ENCODE assay signal across 14 mouse cellular contexts in the genomic region with DNA sequence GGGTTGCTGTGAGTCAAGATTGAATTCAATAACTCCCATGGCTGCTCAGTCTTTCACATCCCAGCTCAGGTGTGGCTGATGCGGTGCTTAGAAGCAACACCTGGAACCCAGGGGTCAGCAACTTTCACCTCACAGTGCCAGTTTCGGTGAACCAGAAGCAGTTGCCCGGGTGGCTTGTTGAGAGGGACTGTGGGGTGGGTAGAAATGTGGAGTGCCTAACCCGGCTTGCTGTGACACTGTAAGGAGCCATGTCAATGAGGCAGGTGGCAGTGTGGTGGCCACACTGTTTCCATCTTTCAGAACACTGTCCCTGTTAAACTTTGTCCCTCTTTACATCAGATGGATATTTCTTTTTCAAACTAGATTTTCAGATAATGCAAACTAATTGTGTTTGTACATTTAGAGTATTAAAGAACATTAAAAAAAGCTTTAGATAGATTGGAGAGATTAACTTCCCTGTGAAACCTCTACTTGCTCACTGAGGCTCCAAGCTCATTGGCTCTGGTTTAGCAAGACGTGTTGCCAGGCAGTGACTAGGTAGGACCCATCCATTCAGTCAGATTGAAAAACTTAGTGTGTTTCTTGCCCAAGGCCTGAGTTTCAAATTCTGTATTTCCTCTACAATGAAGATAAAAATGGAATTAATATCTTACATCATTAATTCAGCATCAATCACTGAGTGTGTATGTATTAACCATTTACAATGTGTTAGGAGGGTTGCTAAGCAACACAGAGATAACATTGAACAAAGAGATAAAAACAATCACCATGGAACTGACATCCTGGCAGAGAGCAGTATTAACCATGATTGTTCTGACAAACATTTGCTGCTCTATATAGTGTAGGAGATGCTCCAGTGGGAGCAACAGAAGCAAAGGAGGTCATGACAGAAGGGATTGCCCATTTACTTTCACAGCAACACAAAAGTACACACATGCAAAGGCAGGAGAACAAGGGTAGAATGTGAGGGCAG.
DNase-seq lines count a peak whose midpoint lies in the region; ATAC-seq and TF ChIP-seq lines count a peak whose summit lies in the region.
"Had no signal": no experiment of that assay in that cellular context is flagged by ENCODE, and none has a peak within 500 bp of the region (broad histone marks: within the 10 kb centered on the region; RNA-seq: fewer than 3 reads in every experiment).

No protein-coding gene starts in this region.

- no peak for TF ChIP-seq CTCF in gastrocnemius, adult 2 months (IDR thresholded peaks at IDR 0.05)
- TF ChIP-seq CTCF in hindbrain, postnatal 0 days (IDR thresholded peaks at IDR 0.05; ENCODE audit: low read depth), result no peak

- intact Hi-C loops in gastrocnemius, adult 2 months (cut with DNase I), result no loop called here

- peak overlapping the region; percentile 32 for H3K27ac ChIP-seq in gastrocnemius, adult 2 months
- no peak overlapping the region for H3K27ac ChIP-seq in hindbrain, embryonic 13.5 days
- no peak overlapping the region for H3K27ac ChIP-seq in hindbrain, postnatal 0 days
- no peak overlapping the region for H3K27ac ChIP-seq in midbrain, embryonic 15.5 days
- H3K27ac ChIP-seq in midbrain, embryonic 13.5 days, result no peak overlapping the region
- H3K27ac ChIP-seq: embryonic facial prominence, embryonic 13.5 days; intestine, embryonic 15.5 days had no signal

- 79% methylated on average over 5 of the region's 5 CpGs for WGBS in hindbrain, embryonic 13.5 days
- WGBS in hindbrain, postnatal 0 days, result 83% methylated on average over 5 of the region's 5 CpGs
- 89% methylated on average over 5 of the region's 5 CpGs for WGBS in midbrain, embryonic 15.5 days
- 81% methylated on average over 5 of the region's 5 CpGs for WGBS in midbrain, embryonic 13.5 days

- no peaks in the 10 kb centered on the region for H3K9me3 ChIP-seq in hindbrain, embryonic 13.5 days
- H3K9me3 ChIP-seq in hindbrain, postnatal 0 days (ENCODE audit: low read length), result no peaks in the 10 kb centered on the region
- H3K9me3 ChIP-seq in midbrain, embryonic 15.5 days, result no peaks in the 10 kb centered on the region
- H3K9me3 ChIP-seq in midbrain, embryonic 13.5 days, result no peaks in the 10 kb centered on the region
- H3K9me3 ChIP-seq: embryonic facial prominence, embryonic 13.5 days; intestine, embryonic 15.5 days had no signal

- H3K36me3 ChIP-seq in hindbrain, embryonic 13.5 days, result no peaks in the 10 kb centered on the region
- no peaks in the 10 kb centered on the region for H3K36me3 ChIP-seq in hindbrain, postnatal 0 days (ENCODE audit: insufficient read depth, low read length)
- no peaks in the 10 kb centered on the region for H3K36me3 ChIP-seq in midbrain, embryonic 15.5 days (replicated peaks)
- H3K36me3 ChIP-seq in midbrain, embryonic 13.5 days, result no peaks in the 10 kb centered on the region
- H3K36me3 ChIP-seq: embryonic facial prominence, embryonic 13.5 days; intestine, embryonic 15.5 days had no signal

- peak; percentile 32; the same call in 1 of the 2 replicates for ATAC-seq in hindbrain, embryonic 13.5 days (ENCODE audit: low FRiP score)
- ATAC-seq in hindbrain, postnatal 0 days, result no peak
- ATAC-seq in midbrain, embryonic 15.5 days (replicated peaks), result peak; percentile 58
- ATAC-seq in midbrain, embryonic 13.5 days, result no peak
- ATAC-seq: intestine, embryonic 15.5 days had no signal

- H3K9ac ChIP-seq in hindbrain, embryonic 13.5 days, result no peak overlapping the region
- no peak overlapping the region for H3K9ac ChIP-seq in hindbrain, postnatal 0 days (replicated peaks; ENCODE audit: low read length)
- H3K9ac ChIP-seq in midbrain, embryonic 15.5 days, result no peak overlapping the region
- no peak overlapping the region for H3K9ac ChIP-seq in midbrain, embryonic 13.5 days (replicated peaks)
- H3K9ac ChIP-seq: embryonic facial prominence, embryonic 13.5 days; intestine, embryonic 15.5 days had no signal

- DNase-seq in gastrocnemius, adult 2 months, result no peak
- no peak for DNase-seq in gastrocnemius, postnatal 10 days
- no peak for DNase-seq in hindbrain, postnatal 0 days (ENCODE audit: low spot score)
- DNase-seq: adrenal gland, adult 2 months; adrenal gland, postnatal 25 days; cerebellum, adult 18-20 months; cerebellum, adult 9-11 months; cerebellum, postnatal 36 days; kidney, adult 18-20 months had no signal

- H3K4me3 ChIP-seq in gastrocnemius, adult 2 months, result no peak overlapping the region
- no peak overlapping the region for H3K4me3 ChIP-seq in hindbrain, embryonic 13.5 days
- no peak overlapping the region for H3K4me3 ChIP-seq in hindbrain, postnatal 0 days (ENCODE audit: low read length)
- no peak overlapping the region for H3K4me3 ChIP-seq in midbrain, embryonic 15.5 days
- H3K4me3 ChIP-seq in midbrain, embryonic 13.5 days (replicated peaks), result no peak overlapping the region
- H3K4me3 ChIP-seq: embryonic facial prominence, embryonic 13.5 days; intestine, embryonic 15.5 days had no signal

- no peak overlapping the region for H3K4me2 ChIP-seq in hindbrain, embryonic 13.5 days
- H3K4me2 ChIP-seq in hindbrain, postnatal 0 days (ENCODE audit: low read depth, low read length), result no peak overlapping the region
- H3K4me2 ChIP-seq in midbrain, embryonic 15.5 days, result no peak overlapping the region
- no peak overlapping the region for H3K4me2 ChIP-seq in midbrain, embryonic 13.5 days (replicated peaks)
- H3K4me2 ChIP-seq: embryonic facial prominence, embryonic 13.5 days; intestine, embryonic 15.5 days had no signal

- 0 out of 2 replicates have a peak, but pooled peaks cover 6% of the 10 kb centered on the region for H3K4me1 ChIP-seq in hindbrain, embryonic 13.5 days (replicated peaks)
- no peaks in the 10 kb centered on the region for H3K4me1 ChIP-seq in hindbrain, postnatal 0 days (ENCODE audit: insufficient read depth, low read length)
- no peaks in the 10 kb centered on the region for H3K4me1 ChIP-seq in midbrain, embryonic 15.5 days
- no peaks in the 10 kb centered on the region for H3K4me1 ChIP-seq in midbrain, embryonic 13.5 days (replicated peaks)
- H3K4me1 ChIP-seq: intestine, embryonic 15.5 days had no signal

- no peaks in the 10 kb centered on the region for H3K27me3 ChIP-seq in hindbrain, embryonic 13.5 days
- H3K27me3 ChIP-seq in hindbrain, postnatal 0 days (ENCODE audit: insufficient read depth, low read length), result no peaks in the 10 kb centered on the region
- H3K27me3 ChIP-seq in midbrain, embryonic 15.5 days (replicated peaks), result no peaks in the 10 kb centered on the region
- no peaks in the 10 kb centered on the region for H3K27me3 ChIP-seq in midbrain, embryonic 13.5 days
- H3K27me3 ChIP-seq: embryonic facial prominence, embryonic 13.5 days; intestine, embryonic 15.5 days had no signal

Comparison
In these comparisons a context has a peak if more than half of its experiments do, and no peak if none do; other contexts are left out.
1. ATAC-seq: peak in hindbrain, embryonic 13.5 days (single experiment) and midbrain, embryonic 15.5 days (single experiment); none in hindbrain, postnatal 0 days (single experiment) and midbrain, embryonic 13.5 days (single experiment).